Mouse (Mus musculus): ENCODE data around the gene Coro1c. TPM values are rescaled to one million over a fixed set of nuclear protein-coding genes. Genes with fewer than 3 reads are reported as not detected.

The Coro1c gene
- polyA plus RNA-seq, 1 experiment from 2014 or later, result 102 TPM

DNA sequence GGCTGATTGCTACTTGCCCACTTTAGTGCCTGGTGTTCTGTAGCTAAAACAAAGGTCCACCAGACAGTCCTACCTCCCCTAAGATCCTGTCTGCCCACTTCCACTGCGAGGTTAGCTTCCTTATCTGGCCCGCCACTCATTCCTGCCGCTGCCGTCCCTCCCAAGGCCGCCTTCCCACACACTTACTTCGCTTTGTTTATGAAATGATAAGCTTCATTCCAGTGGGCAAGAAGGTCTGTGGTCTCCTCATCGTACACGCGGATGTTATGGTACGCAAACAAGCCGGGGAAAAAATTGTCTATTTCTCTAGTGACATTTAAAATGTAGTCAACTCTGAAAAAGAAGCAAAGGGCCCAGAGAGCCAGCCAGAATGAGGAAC lies 43.1 kb upstream of the Coro1c start:
- no peak for TF ChIP-seq CTCF (IDR thresholded peaks at IDR 0.05)
- TF ChIP-seq EP300 (IDR thresholded peaks at IDR 0.05), result no peak
- H3K36me3 ChIP-seq (ENCODE audit: insufficient read depth, low read length), result peaks cover 17% of the 10 kb centered on the region
- no peak overlapping the region for H3K9ac ChIP-seq (replicated peaks; ENCODE audit: low read depth)
- H3K4me1 ChIP-seq (ENCODE audit: insufficient read depth, low read depth, low read length), result no peaks in the 10 kb centered on the region
- ATAC-seq, result peak; percentile 29; the same call in 1 of the 2 replicates
- H3K27me3 ChIP-seq (replicated peaks; ENCODE audit: insufficient read depth, low read length), result no peaks in the 10 kb centered on the region
- no peaks in the 10 kb centered on the region for H3K9me3 ChIP-seq (ENCODE audit: low read length)
- H3K4me3 ChIP-seq (ENCODE audit: low read depth, low read length), result no peak overlapping the region
- no peak overlapping the region; the same call in 1 of the 2 replicates for H3K27ac ChIP-seq (ENCODE audit: low read length)
- WGBS, result 30% methylated on average over 11 of the region's 11 CpGs
- H3K4me2 ChIP-seq (replicated peaks; ENCODE audit: low read depth, low read length), result no peak overlapping the region
- no peak for DNase-seq (ENCODE audit: low spot score)

- DNase-seq (ENCODE audit: low spot score), result no peak
- no peak for TF ChIP-seq EP300 (IDR thresholded peaks at IDR 0.05)
- TF ChIP-seq CTCF (IDR thresholded peaks at IDR 0.05), result no peak
- Histone ChIP-seq H3K9me3 (ENCODE audit: low read length) (no peaks in the 10 kb centered on the region), H3K27me3 (replicated peaks; ENCODE audit: insufficient read depth, low read length) (no peaks in the 10 kb centered on the region), H3K4me2 (replicated peaks; ENCODE audit: low read depth, low read length) (no peak overlapping the region), H3K4me3 (ENCODE audit: low read depth, low read length) (no peak overlapping the region), H3K9ac (replicated peaks; ENCODE audit: low read depth) (no peak overlapping the region), H3K36me3 (ENCODE audit: insufficient read depth, low read length) (peaks cover 22% of the 10 kb centered on the region), H3K27ac (ENCODE audit: low read length) (no peak overlapping the region; the same call in 1 of the 2 replicates), H3K4me1 (ENCODE audit: insufficient read depth, low read depth, low read length) (no peaks in the 10 kb centered on the region)
- ATAC-seq, result 0 out of 2 replicates have a peak, but pooled peaks have one; percentile 27
- WGBS, result 72% methylated on average over 19 of the region's 19 CpGs
Measured at GRCm38 (mm10) chr5:113950786-113951692, 42.5 kb upstream of the Coro1c start.

DNA sequence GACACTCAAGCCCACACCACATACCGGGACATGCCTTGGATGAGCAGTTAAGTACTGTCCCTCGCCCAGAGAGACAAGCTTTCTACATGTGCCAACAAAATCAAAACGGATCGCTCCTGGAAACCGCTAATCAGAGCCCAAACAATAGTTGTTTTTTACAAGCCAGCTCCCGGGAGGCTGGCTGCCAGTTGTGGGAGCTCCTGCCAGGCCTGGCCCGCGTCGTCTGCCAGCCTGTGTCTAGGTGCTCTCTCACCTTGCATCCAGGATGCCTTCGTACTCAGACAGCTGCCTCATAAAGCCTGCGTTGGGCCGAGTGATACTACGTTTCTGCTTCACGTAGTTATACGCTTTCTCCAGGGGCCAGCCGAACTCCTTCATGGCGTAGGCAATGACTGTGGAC lies 41.6 kb upstream of the Coro1c start:
- ATAC-seq (no peak), DNase-seq (ENCODE audit: low spot score) (no peak)
- TF ChIP-seq CTCF (IDR thresholded peaks at IDR 0.05), result no peak
- TF ChIP-seq EP300 (IDR thresholded peaks at IDR 0.05), result no peak
- H3K36me3 ChIP-seq (ENCODE audit: insufficient read depth, low read length), result peaks cover 31% of the 10 kb centered on the region
- H3K4me2 ChIP-seq (replicated peaks; ENCODE audit: low read depth, low read length), result no peak overlapping the region
- no peaks in the 10 kb centered on the region for H3K9me3 ChIP-seq (ENCODE audit: low read length)
- H3K4me1 ChIP-seq (ENCODE audit: insufficient read depth, low read depth, low read length), result no peaks in the 10 kb centered on the region
- no peaks in the 10 kb centered on the region for H3K27me3 ChIP-seq (replicated peaks; ENCODE audit: insufficient read depth, low read length)
- no peak overlapping the region for H3K27ac ChIP-seq (ENCODE audit: low read length)
- WGBS, result 80% methylated on average over 17 of the region's 17 CpGs
- no peak overlapping the region for H3K4me3 ChIP-seq (ENCODE audit: low read depth, low read length)
- no peak overlapping the region for H3K9ac ChIP-seq (replicated peaks; ENCODE audit: low read depth)

GRCm38 (mm10) chr5:113947280-113947679 lies 38.7 kb upstream of the Coro1c start:
- H3K4me1 ChIP-seq (ENCODE audit: insufficient read depth, low read depth, low read length), result no peaks in the 10 kb centered on the region
- peaks cover 52% of the 10 kb centered on the region for H3K36me3 ChIP-seq (ENCODE audit: insufficient read depth, low read length)
- no peak for ATAC-seq
- H3K9ac ChIP-seq (replicated peaks; ENCODE audit: low read depth), result no peak overlapping the region
- H3K27ac ChIP-seq (ENCODE audit: low read length), result no peak overlapping the region
- no peak for DNase-seq (ENCODE audit: low spot score)
- no peak overlapping the region for H3K4me3 ChIP-seq (ENCODE audit: low read depth, low read length)
- H3K4me2 ChIP-seq (replicated peaks; ENCODE audit: low read depth, low read length), result no peak overlapping the region
- WGBS, result 63% methylated on average over 2 of the region's 2 CpGs
- H3K27me3 ChIP-seq (replicated peaks; ENCODE audit: insufficient read depth, low read length), result no peaks in the 10 kb centered on the region
- TF ChIP-seq CTCF (IDR thresholded peaks at IDR 0.05) (peak; percentile 20; the same call in 1 of the 2 replicates), EP300 (IDR thresholded peaks at IDR 0.05) (no peak)
- no peaks in the 10 kb centered on the region for H3K9me3 ChIP-seq (ENCODE audit: low read length)

DNA sequence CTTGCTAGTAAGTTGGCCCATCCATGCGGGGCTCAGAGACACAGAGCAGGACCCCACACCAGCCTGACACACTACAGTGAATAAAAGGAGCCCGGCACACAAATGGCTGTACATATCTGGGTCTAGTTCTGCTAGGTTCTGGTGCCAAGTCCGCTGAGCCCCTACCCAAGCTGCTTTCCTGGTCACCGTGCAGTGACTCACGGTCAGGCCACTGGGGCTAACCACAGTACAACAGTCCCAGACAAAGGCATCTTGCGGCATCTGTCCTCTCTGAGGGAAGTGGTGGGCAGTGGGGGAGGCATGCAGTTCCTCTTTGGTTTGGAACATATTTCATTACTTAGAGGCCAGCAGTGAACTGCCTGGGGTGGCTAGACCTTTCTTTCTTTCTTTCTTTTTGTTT lies 36.6 kb upstream of the Coro1c start:
- no peak overlapping the region for H3K4me2 ChIP-seq (replicated peaks; ENCODE audit: low read depth, low read length)
- no peak for TF ChIP-seq CTCF (IDR thresholded peaks at IDR 0.05)
- no peak for TF ChIP-seq EP300 (IDR thresholded peaks at IDR 0.05)
- H3K4me3 ChIP-seq (ENCODE audit: low read depth, low read length), result no peak overlapping the region
- no peak overlapping the region for H3K27ac ChIP-seq (ENCODE audit: low read length)
- DNase-seq (ENCODE audit: low spot score), result peak; percentile 47
- ATAC-seq, result peak; percentile 50
- no peaks in the 10 kb centered on the region for H3K27me3 ChIP-seq (replicated peaks; ENCODE audit: insufficient read depth, low read length)
- 86% methylated on average over 6 of the region's 6 CpGs for WGBS
- no peaks in the 10 kb centered on the region for H3K4me1 ChIP-seq (ENCODE audit: insufficient read depth, low read depth, low read length)
- H3K9ac ChIP-seq (replicated peaks; ENCODE audit: low read depth), result no peak overlapping the region
- H3K36me3 ChIP-seq (ENCODE audit: insufficient read depth, low read length), result peaks cover 62% of the 10 kb centered on the region
- no peaks in the 10 kb centered on the region for H3K9me3 ChIP-seq (ENCODE audit: low read length)

- Histone ChIP-seq H3K27me3 (replicated peaks; ENCODE audit: insufficient read depth, low read length) (no peaks in the 10 kb centered on the region), H3K4me1 (ENCODE audit: insufficient read depth, low read depth, low read length) (no peaks in the 10 kb centered on the region), H3K4me3 (ENCODE audit: low read depth, low read length) (no peak overlapping the region), H3K4me2 (replicated peaks; ENCODE audit: low read depth, low read length) (no peak overlapping the region), H3K9me3 (ENCODE audit: low read length) (no peaks in the 10 kb centered on the region), H3K27ac (ENCODE audit: low read length) (no peak overlapping the region), H3K36me3 (ENCODE audit: insufficient read depth, low read length) (peaks cover 54% of the 10 kb centered on the region), H3K9ac (replicated peaks; ENCODE audit: low read depth) (no peak overlapping the region)
- 82% methylated on average over 12 of the region's 12 CpGs for WGBS
- TF ChIP-seq CTCF (IDR thresholded peaks at IDR 0.05), result no peak
- TF ChIP-seq EP300 (IDR thresholded peaks at IDR 0.05), result no peak
- DNase-seq (ENCODE audit: low spot score) (no peak), ATAC-seq (no peak)
Measured at GRCm38 (mm10) chr5:113943328-113943727, 34.8 kb upstream of the Coro1c start.

Data from lung, postnatal 0 days (tissue).